Mouse (Mus musculus) gastrocnemius, adult 2 months (tissue): Measurements from ENCODE around the gene Tsc2. TPM values are rescaled to one million over a fixed set of nuclear protein-coding genes. Genes with fewer than 3 reads are reported as not detected.
A peak's percentile ranks its signal among the peaks of the same experiment; 100 is the strongest.

Experiments
- DNase-seq: peaks from one replicate; pipeline ENCODE4 v3.0.0; 2022
- H3K27ac ChIP-seq: fragments of 200-600 bp; 2 replicates; pipeline ENCODE4 v1.8.1; 2022; ENCODE audit warnings: mild to moderate bottlenecking
- H3K4me3 ChIP-seq: fragments of 200-600 bp; 2 replicates; pipeline ENCODE4 v1.8.1; 2022; ENCODE audit warnings: mild to moderate bottlenecking, moderate library complexity
- CTCF ChIP-seq: fragments of 200-600 bp; IDR thresholded peaks from 2 replicates; pipeline ENCODE4 v1.8.1; 2022; ENCODE audit warnings: antibody characterized with exemption, mild to moderate bottlenecking, moderate library complexity
- intact Hi-C: fragments of 180-260 bp; cut with DNase I; formaldehyde crosslinking; loops from one replicate; pipeline ENCODE4 v1.15.1; 2025
- total RNA-seq, 2 experiments: library from RNA; stranded (reverse); gene quantifications; 2 replicates each; pipeline ENCODE4 v1.2.3; 2021

Tsc2 gene
- total RNA-seq, 2 experiments from 2014 or later, result 84.9 to 90.4 TPM

GRCm38 (mm10) chr17:24658017-24658758 is 25.8 kb upstream of the Tsc2 start, which contains the start of gene Npw:
TSS of gene Npw (minus strand) at chr17:24658457.
- H3K27ac ChIP-seq, result no peak within 1 kb of the TSS
- intact Hi-C loops, result no loop called here
- peak within 1 kb of the TSS; percentile 67 for H3K4me3 ChIP-seq
- TF ChIP-seq CTCF, result no peak
- no peak for DNase-seq

DNA sequence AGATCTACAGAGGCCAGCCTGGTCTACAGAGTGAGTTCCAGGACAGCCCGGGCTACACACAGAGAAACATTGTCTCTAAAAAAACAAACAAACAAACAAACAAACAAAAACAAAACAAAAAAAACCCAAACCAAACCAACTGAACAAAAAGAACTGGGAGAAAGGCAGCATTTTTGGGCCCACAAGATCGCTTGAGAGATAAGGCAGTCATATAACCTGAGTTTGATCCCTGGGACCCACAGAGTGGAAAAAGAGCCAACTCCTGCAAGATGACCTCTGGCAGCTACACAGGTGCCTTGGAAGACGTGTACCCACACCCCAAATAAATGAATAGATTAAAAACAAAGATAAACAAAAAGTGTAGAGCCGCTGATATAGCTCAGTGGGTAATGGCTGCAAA is 22.5 kb upstream of the Tsc2 start:
- intact Hi-C loops, result loop anchor here (1.0 kb wide), 1 partner anchor 115 kb away; no protein-coding TSS in a partner anchor
- DNase-seq, result no peak
- H3K4me3 ChIP-seq, result no peak overlapping the region
- no peak for TF ChIP-seq CTCF
- no peak overlapping the region for H3K27ac ChIP-seq

- intact Hi-C loops, result loop anchor here (1.0 to 2.0 kb wide), 2 partner anchors 114 to 125 kb away; no protein-coding TSS in a partner anchor
- peak overlapping the region; percentile 54 for H3K4me3 ChIP-seq
- peak; percentile 92 for TF ChIP-seq CTCF
- DNase-seq, result peak; percentile 80
- H3K27ac ChIP-seq, result 0 out of 2 replicates have a peak overlapping the region, but pooled peaks have one; percentile 16
Measured at GRCm38 (mm10) chr17:24653967-24654710, 21.7 kb upstream of the Tsc2 start.

DNA sequence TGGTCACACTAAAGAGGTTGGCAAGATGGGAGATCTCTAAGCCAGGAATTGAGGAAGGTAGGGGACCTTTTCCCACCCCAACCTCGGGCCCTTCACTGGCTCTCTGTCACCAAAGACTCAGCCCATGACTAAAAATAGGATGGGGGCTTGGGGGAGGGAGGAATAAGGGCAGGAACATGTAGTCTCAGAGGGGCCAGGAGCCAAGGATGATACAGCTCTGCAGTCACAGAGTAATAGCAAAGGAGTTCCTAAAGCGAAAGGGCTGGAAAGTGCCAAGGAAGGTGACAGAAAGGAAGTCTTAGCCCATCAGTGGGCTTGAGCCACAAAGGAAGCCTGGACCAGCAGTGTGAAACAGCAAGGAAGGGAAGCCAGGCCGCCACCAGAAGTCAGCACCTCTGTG is 19.4 kb upstream of the Tsc2 start:
- TF ChIP-seq CTCF, result no peak
- no peak for DNase-seq
- H3K27ac ChIP-seq, result peak overlapping the region; percentile 94
- intact Hi-C loops, result loop anchor here (2.0 kb wide), 1 partner anchor 123 kb away; no protein-coding TSS in a partner anchor
- no peak overlapping the region for H3K4me3 ChIP-seq

DNA sequence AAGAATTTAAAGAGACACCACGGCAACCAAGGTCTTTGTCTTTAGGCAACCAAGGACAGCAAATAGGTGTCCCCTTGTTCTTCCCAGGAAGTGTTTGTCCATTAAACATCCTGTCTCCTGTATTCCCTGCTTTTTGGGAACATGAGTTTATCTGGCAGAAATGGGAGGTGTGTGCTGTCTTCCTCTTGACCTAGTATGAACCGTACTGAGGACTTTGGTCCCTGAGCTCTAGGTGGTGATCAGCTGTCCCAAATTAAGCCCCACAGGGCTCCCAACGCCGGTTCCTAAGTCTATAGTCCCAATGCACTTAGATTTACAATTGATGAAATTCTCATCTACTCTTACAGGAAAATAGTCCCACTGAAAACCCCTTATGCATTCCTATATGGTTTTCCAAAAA is 18.3 kb upstream of the Tsc2 start:
- no peak for DNase-seq
- no peak for TF ChIP-seq CTCF
- Histone ChIP-seq H3K27ac (peak overlapping the region; percentile 94), H3K4me3 (peak overlapping the region; percentile 83)
- intact Hi-C loops, result no loop called here

DNA sequence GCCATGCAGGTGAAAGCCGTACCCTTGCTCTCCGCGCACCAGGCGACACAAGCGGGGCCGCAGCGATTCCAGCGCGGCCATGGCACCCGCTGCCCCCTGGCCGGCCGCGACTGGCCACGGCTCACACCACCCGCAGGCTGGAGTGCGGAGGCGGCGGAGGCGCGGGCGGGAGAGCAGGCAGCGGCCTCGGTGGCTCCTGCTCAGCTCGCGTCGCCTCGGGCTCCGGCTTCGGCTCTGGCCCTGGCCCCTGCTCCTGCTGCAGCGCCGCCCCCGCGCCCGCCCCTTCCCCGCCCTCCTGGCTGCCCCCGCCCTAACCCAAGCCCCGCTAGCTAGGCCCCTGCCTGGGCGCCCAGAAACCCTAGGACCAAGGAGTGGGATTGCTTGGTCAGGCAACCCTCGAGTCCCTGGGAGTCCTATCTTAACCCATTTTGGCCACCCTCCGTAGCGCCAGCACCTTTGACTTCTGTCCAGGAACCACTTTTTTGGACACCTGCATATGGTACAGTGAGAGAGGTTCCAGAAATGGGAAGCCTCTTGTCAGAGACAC is 17.7 kb upstream of the Tsc2 start, which contains the start of gene Slc9a3r2:
Gene Slc9a3r2 (minus strand): TSS at position 258 of the 547 bp plus-strand sequence.
- peak; percentile 81 for DNase-seq
- H3K4me3 ChIP-seq, result peak within 1 kb of the TSS; percentile 83
- intact Hi-C loops, result no loop called here
- H3K27ac ChIP-seq, result peak within 1 kb of the TSS; percentile 94
- no peak for TF ChIP-seq CTCF

DNA sequence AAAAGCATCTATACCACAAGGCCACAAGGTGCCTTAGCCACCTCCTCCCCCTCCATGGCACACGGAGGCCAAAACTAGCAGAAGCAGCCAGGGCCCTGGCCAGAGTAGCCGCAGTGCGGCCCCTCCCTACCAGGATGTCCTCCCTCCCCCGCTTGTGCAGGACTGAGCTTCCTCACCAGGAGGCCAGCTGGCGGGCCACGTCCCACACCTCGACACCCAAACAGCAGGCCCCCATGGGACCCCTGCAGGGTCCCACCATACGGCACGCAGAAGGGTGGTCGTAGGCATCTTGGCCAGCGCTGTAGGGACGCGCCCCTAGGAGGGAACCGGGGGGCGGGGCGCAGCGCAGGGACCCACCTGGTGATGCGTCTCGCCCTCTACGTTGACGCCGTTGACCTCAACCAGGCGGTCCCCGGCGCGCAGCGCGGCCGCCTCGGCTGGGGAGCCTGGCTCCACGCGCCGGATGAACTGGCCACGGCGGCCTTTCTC is 17.2 kb upstream of the Tsc2 start:
- no peak; the same call in 1 of the 2 replicates for TF ChIP-seq CTCF
- intact Hi-C loops, result no loop called here
- peak; percentile 70 for DNase-seq
- Histone ChIP-seq H3K4me3 (peak overlapping the region; percentile 83), H3K27ac (peak overlapping the region; percentile 94)

- intact Hi-C loops, result no loop called here
- H3K4me3 ChIP-seq, result peak overlapping the region; percentile 83
- no peak for DNase-seq
- 0 out of 2 replicates have a peak, but pooled peaks have one; percentile 5 for TF ChIP-seq CTCF
- H3K27ac ChIP-seq, result peak overlapping the region; percentile 94
Measured at GRCm38 (mm10) chr17:24648731-24649377, 16.4 kb upstream of the Tsc2 start.

- Histone ChIP-seq H3K27ac (peak overlapping the region; percentile 94), H3K4me3 (peak overlapping the region; percentile 83)
- TF ChIP-seq CTCF, result no peak
- intact Hi-C loops, result no loop called here
- DNase-seq, result no peak
Measured at GRCm38 (mm10) chr17:24647493-24647892, 15.1 kb upstream of the Tsc2 start.

DNA sequence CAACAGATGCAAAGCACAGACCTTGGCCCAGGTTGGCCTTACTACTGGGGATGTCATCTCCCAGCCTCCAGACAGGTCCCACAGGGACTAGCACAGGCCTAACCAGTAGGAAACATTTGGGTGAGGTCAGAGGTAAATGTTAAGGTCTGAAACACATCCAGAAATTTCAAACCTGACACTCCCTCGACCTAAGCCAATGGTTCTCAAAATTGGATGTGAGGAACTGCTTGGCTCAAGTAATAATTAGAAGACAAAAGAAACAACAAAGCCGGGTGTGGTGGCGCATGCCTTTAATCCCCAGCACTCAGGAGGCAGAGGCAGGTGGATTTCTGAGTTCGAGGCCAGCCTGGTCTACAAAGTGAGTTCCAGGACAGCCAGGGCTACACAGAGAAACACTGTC is 14.0 kb upstream of the Tsc2 start:
- no peak for TF ChIP-seq CTCF
- intact Hi-C loops, result no loop called here
- Histone ChIP-seq H3K4me3 (peak overlapping the region; percentile 83), H3K27ac (peak overlapping the region; percentile 94)
- no peak for DNase-seq

- Histone ChIP-seq H3K4me3 (peak overlapping the region; percentile 83), H3K27ac (peak overlapping the region; percentile 94)
- no peak for DNase-seq
- no peak for TF ChIP-seq CTCF
- intact Hi-C loops, result no loop called here
Measured at GRCm38 (mm10) chr17:24645916-24646315, 13.5 kb upstream of the Tsc2 start.
